ENCODE assay signal across 24 mouse cellular contexts in genomic region chr7:28877155-28877554, GRCm38 (mm10). TPM values are rescaled to one million over a fixed set of nuclear protein-coding genes. Genes with fewer than 3 reads are reported as not detected.
DNase-seq lines count a peak whose midpoint lies in the region; ATAC-seq and TF ChIP-seq lines count a peak whose summit lies in the region.
"Had no signal": no experiment of that assay in that cellular context is flagged by ENCODE, and none has a peak within 500 bp of the region (broad histone marks: within the 10 kb centered on the region; RNA-seq: fewer than 3 reads in every experiment).

No protein-coding gene starts in this region.

- TF ChIP-seq EP300 in liver, postnatal 0 days (IDR thresholded peaks at IDR 0.05; ENCODE audit: low read depth): no peak

- no peaks in the 10 kb centered on the region for H3K4me1 ChIP-seq in liver, postnatal 0 days (ENCODE audit: insufficient read depth)

- no peak for TF ChIP-seq CTCF in gastrocnemius, adult 2 months (IDR thresholded peaks at IDR 0.05)
- TF ChIP-seq CTCF in liver, postnatal 0 days (IDR thresholded peaks at IDR 0.05; ENCODE audit: low read depth): no peak

- no peak for DNase-seq in gastrocnemius, adult 2 months
- DNase-seq in gastrocnemius, postnatal 14 days: no peak
- peak; percentile 45 for DNase-seq in MEL-GATA-1-ER (ENCODE audit: extremely low read depth, low read depth)
- peak; percentile 73 for DNase-seq in liver
- no peak for DNase-seq in liver, postnatal 0 days
- no peak for DNase-seq in right cerebral cortex, adult 18-20 months
- DNase-seq in Muller cell, postnatal 12 days (ENCODE audit: inconsistent ontology term): no peak
- DNase-seq in neural tube, embryonic 10.5 days (ENCODE audit: extremely low spot score, low spot score): no peak
- DNase-seq: adrenal gland, adult 8-10 months; cerebellum, adult 11 months; cerebellum, postnatal 10 days; kidney, adult 2 months; kidney, postnatal 25 days; lung, postnatal 4 days; thymus, postnatal 36 days had no signal

- intact Hi-C loops in gastrocnemius, adult 2 months (cut with DNase I): no loop called here
- intact Hi-C loops in gastrocnemius, postnatal 14 days (cut with DNase I; ENCODE audit: low total_unique reads): no loop called here

- peak overlapping the region; percentile 53 for H3K27ac ChIP-seq in gastrocnemius, adult 2 months
- H3K27ac ChIP-seq in liver, postnatal 0 days (ENCODE audit: low read depth): peak overlapping the region; percentile 12; the same call in 1 of the 2 replicates
- H3K27ac ChIP-seq: embryonic facial prominence, embryonic 12.5 days; hindbrain, embryonic 10.5 days; limb, embryonic 13.5 days; lung, embryonic 15.5 days; neural tube, embryonic 12.5 days had no signal

- no peaks in the 10 kb centered on the region for H3K36me3 ChIP-seq in liver, postnatal 0 days (replicated peaks; ENCODE audit: insufficient read depth, low read length)
- H3K36me3 ChIP-seq: embryonic facial prominence, embryonic 12.5 days; hindbrain, embryonic 10.5 days; limb, embryonic 13.5 days; lung, embryonic 15.5 days; neural tube, embryonic 12.5 days had no signal

- 50% methylated on average over 7 of the region's 7 CpGs for WGBS in liver, postnatal 0 days (ENCODE audit: insufficient replicate concordance)

- no peak overlapping the region for H3K4me3 ChIP-seq in gastrocnemius, adult 2 months
- H3K4me3 ChIP-seq in liver, postnatal 0 days (ENCODE audit: low read depth, low read length): no peak overlapping the region
- H3K4me3 ChIP-seq: embryonic facial prominence, embryonic 12.5 days; hindbrain, embryonic 10.5 days; limb, embryonic 13.5 days; lung, embryonic 15.5 days; neural tube, embryonic 12.5 days had no signal

- no peaks in the 10 kb centered on the region for H3K27me3 ChIP-seq in liver, postnatal 0 days (ENCODE audit: insufficient read depth, low read length)
- H3K27me3 ChIP-seq: embryonic facial prominence, embryonic 12.5 days; limb, embryonic 13.5 days; lung, embryonic 15.5 days; neural tube, embryonic 12.5 days had no signal

- peak; percentile 56; the same call in 1 of the 2 replicates for ATAC-seq in liver, postnatal 0 days
- ATAC-seq: CD4-positive, CD25-positive, alpha-beta regulatory T cell, adult 4 months; forebrain, embryonic 16.5 days had no signal

- H3K4me2 ChIP-seq in liver, postnatal 0 days (ENCODE audit: low read depth, low read length): 0 out of 2 replicates have a peak overlapping the region, but pooled peaks have one; percentile 3
- H3K4me2 ChIP-seq: embryonic facial prominence, embryonic 12.5 days; limb, embryonic 13.5 days; lung, embryonic 15.5 days; midbrain, embryonic 11.5 days; neural tube, embryonic 12.5 days had no signal

- H3K9ac ChIP-seq in liver, postnatal 0 days (replicated peaks): no peak overlapping the region
- H3K9ac ChIP-seq: embryonic facial prominence, embryonic 12.5 days; limb, embryonic 13.5 days; lung, embryonic 15.5 days; neural tube, embryonic 12.5 days had no signal

- no peaks in the 10 kb centered on the region for H3K9me3 ChIP-seq in liver, postnatal 0 days (ENCODE audit: low read length)
- H3K9me3 ChIP-seq: embryonic facial prominence, embryonic 12.5 days; hindbrain, embryonic 10.5 days; limb, embryonic 13.5 days; lung, embryonic 15.5 days; neural tube, embryonic 12.5 days had no signal

RNA-seq across cellular contexts. Expression of gene Capn12, which starts 4.1 kb away (rescaled TPM):
- total RNA-seq in gastrocnemius, adult 2 months (2021): under 1 TPM; 0.15 to 0.28 TPM
- total RNA-seq in gastrocnemius, postnatal 14 days (2021): under 1 TPM; 0.10 to 0.13 TPM
- 0.09 and 0.23 TPM in 2 replicates for polyA plus RNA-seq in liver, postnatal 0 days (2015; fragmentation: Nextera tagmentation; extraction: Ambion mirVana)
- total RNA-seq: granulocyte monocyte progenitor cell, adult 5-6 weeks had no signal
- polyA plus RNA-seq: CD4-positive, CD25-positive, alpha-beta regulatory T cell, adult 4 months; hindbrain, embryonic 10.5 days had no signal

RNA-seq across cellular contexts. Expression of gene Lgals7, which starts 13.5 kb away (rescaled TPM):
- not detected for total RNA-seq in gastrocnemius, adult 2 months (2021)
- not detected for total RNA-seq in gastrocnemius, postnatal 14 days (2021)
- 0.14 and 0.34 TPM in 2 replicates for polyA plus RNA-seq in liver, postnatal 0 days (2015; fragmentation: Nextera tagmentation; extraction: Ambion mirVana)
- total RNA-seq: granulocyte monocyte progenitor cell, adult 5-6 weeks had no signal

RNA-seq across cellular contexts. Expression of gene Lgals4, which starts 43.5 kb away (rescaled TPM):
- 1 to 10 TPM; 2.6 to 7.3 TPM for total RNA-seq in gastrocnemius, adult 2 months (2021)
- 1 to 10 TPM; 2.0 to 4.4 TPM for total RNA-seq in gastrocnemius, postnatal 14 days (2021)
- polyA plus RNA-seq in liver, postnatal 0 days (2015; fragmentation: Nextera tagmentation; extraction: Ambion mirVana): 19.5 and 21.3 TPM in 2 replicates

RNA-seq across cellular contexts. Expression of gene Ech1, which starts 52.1 kb away (rescaled TPM):
- 100 to 1,000 TPM; 173 to 338 TPM for total RNA-seq in gastrocnemius, adult 2 months (2021)
- 100 to 1,000 TPM; 198 to 334 TPM for total RNA-seq in gastrocnemius, postnatal 14 days (2021)
- 534 and 566 TPM in 2 replicates for polyA plus RNA-seq in liver, postnatal 0 days (2015; fragmentation: Nextera tagmentation; extraction: Ambion mirVana)

Comparison
In these comparisons a context has a peak if more than half of its experiments do, and no peak if none do; other contexts are left out.
1. DNase-seq: peak in MEL-GATA-1-ER (single experiment) and liver (single experiment); none in gastrocnemius, adult 2 months (single experiment), gastrocnemius, postnatal 14 days (single experiment), liver, postnatal 0 days (single experiment), right cerebral cortex, adult 18-20 months (single experiment), Muller cell, postnatal 12 days (single experiment) and neural tube, embryonic 10.5 days (single experiment).